Mouse (Mus musculus) kidney, adult 11 months (tissue): ENCODE results near the gene Mpeg1.

Source experiments
- DNase-seq: peaks from one replicate; pipeline ENCODE4 v3.0.0; 2022

Gene Mpeg1

DNA sequence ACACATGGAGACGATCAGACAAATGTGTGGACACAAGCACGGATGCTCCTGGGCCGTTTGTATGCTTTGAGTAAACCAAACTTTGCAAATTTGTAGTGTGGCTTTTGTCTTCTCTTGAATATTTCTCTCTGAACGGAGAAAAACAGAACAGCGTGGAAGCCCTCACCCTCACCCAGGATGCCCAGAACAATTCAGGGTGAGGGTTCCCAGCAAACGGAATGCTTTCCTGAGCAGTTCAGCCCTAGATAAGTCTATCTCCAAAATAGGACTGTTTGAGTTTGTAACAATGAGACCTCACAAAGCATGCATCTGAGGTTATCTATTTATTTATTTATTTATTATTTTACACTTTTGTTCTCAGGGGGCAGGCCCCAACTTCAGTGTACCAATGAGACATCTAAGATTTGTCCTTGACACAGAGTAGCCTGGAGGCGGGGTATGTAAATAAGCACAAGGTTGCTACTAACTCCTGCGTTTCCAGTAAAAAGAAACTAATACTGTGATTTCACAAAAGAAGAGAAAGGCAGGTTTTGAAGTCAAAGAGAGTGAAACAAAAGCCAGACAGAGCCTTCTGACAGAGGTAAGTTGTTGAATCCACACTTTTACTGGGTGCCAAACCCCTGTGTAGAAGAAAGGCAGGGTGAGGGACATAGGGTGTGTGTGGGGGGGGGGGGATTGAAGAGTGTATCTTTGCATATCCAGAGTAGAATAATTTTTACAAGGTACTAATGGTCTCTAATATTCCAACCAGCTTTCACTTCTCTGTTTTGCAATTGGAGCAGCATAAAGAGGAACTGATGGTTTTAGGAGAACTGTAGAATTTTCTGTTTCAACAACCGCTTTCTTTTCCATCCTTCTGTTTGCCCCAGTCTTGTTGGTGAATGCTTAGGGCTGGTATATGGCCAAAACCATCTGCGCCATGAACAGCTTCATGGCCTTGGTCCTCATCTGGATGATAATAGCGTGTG lies at the start of gene Mpeg1:
TSS of gene Mpeg1 (plus strand) at position 498 of the 968 bp plus-strand sequence.
- DNase-seq, result no peak

DNA sequence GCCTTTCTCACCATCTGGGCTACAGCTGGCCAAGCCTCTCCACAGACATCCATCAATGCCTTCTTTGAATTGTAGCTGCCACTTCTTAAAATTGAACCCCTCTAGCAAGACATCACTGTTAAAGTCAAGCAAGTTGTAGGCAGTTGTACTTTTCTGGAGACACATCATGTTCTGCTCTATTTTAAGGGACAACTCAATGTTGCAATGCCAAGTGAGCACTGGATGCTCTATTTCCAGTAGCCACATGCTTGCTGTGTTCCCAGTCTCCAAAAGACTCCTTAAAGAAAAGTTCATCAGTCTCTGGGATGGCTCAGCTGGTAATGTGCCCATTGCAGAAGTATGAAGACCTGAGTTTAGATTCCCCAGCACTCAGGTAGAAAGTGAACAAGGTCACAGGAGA lies 46.8 kb upstream of the Mpeg1 start:
- DNase-seq, result no peak

DNA sequence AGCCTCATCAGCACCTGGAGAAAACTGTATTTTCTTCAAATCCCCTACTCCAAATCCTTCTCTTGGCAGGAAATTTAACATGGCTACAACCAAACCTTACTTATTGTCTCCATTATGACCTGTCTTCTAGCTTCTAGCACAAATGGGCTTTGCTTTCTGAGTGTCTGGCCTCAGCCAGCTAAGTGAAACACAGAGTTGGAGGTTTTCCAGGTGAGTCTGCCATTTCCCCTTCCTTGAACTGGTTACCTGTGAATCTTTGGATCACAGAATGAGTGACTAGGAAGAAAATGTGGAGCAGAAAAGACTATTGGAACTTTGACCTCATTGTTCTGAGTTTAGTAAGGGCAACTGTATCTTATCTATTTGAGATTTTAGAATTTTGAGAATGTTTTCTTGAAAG lies 43.2 kb upstream of the Mpeg1 start, which contains the start of gene Olfr1441:
TSS of gene Olfr1441 (plus strand) at position 73 of the 400 bp plus-strand sequence.
- DNase-seq, result peak; percentile 9

DNA sequence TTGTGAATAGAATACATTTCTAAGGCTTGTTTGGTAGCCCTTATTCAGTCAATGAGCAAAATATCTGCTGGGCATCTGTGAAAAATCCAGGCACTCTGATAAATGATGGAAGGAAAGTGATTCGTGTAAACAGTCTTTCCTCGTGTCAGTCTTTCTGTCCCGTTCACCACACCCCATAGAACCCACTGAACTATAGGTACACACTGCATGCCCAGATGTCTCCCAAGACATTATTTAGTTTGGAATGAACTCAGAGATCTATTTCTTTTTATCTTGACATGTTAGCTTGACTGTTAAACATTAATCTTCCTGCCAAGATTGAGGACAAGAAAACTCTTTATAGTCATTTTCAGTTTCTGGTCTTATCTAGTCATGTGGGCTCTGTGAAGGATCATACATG lies 42.3 kb upstream of the Mpeg1 start:
- DNase-seq, result no peak

DNA sequence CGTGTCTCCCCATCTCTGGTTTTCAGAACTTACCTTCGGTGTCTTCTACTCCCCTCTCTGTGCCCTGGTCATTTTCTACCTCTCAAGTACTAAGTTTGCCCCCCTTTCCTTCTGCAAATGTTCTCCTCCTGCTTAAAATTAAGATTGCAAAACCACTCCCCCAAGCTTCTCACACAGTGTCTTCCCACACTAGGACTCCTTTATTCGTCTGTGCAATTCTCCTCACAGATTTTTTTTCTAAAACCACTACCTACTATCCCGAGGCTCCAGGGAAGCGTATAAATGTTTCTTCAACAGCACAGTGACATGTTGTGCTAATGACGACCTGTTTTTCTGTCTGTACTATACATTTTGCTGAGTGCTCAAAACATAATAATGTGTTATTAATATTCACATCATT lies 40.0 kb upstream of the Mpeg1 start:
- DNase-seq, result no peak

DNA sequence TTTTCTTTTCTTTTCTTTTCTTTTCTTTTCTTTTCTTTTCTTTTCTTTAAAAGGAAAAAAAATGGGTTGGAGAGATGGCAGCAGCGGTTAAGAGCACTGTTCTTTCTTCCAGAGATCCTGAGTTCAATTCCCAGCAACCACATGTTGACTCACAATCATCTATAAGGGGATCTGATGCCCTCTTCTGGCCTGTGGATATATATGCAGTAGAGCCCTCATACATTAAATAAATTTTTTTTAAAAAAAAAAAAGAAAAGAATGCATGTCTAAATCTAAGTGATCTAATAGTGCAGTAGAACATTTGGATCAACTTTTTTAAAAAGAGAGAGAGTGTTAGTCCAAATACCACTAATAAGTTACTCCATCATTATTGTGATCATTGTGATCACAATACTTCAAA lies 38.9 kb upstream of the Mpeg1 start:
- DNase-seq, result no peak

DNA sequence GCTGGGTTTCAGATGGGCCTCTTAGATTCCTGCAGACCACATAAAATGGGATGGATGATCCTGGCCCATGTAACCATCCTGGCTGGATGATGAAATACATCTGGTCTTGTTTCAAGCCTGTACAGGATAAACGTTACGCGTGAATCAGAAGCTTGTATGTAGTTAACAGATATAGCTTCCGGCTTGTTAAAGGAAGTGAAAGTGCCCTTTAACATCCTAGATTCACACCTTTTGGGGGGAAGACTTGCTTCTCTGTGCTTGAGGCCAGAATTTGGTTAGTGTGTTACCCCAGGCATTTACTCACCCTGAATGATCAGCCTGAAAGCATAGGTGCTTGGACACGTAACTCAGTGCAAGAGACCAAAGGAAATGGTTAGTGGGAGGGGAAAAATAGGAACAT lies 33.5 kb upstream of the Mpeg1 start:
- no peak for DNase-seq

DNA sequence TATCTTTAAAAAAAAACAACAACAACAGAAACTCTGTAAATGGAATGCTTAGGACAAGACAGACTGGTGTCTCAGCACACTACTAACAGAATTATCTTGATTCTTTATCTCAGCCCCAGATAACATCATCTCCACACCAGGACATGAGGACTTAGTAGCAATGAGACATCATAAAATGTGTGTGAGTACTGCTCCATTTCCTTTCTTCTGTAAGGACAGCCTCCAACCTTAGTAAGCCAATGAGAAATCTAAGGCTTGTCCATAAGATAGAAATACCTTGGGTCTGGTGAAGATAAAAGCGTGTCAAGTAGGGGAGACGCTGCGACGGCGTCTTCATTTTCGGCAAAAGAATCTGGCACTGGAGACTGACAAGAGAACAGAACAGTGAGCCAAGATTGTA lies 33.0 kb upstream of the Mpeg1 start, which contains the start of gene Pfpl:
TSS of gene Pfpl (plus strand) at position 301 of the 400 bp plus-strand sequence.
- no peak for DNase-seq

DNA sequence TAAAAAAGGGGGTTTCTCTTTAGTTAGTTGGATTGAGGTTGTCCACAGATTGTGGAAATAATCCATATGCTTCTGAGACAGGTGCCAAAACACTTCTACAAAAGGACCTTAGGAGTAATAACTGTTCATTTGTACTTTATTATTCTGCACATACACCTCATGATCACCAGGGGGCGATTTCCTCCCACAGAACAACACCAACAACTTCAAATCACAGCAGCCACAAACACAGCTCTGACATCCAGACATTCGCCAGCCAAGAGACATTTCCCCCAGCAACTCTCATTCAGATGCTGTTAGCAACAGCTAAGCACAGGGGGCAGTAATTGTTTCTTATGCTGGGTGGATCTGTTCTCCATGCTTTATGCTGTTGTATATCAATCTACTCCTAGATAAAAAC lies 27.5 kb upstream of the Mpeg1 start:
- peak; percentile 16 for DNase-seq

DNA sequence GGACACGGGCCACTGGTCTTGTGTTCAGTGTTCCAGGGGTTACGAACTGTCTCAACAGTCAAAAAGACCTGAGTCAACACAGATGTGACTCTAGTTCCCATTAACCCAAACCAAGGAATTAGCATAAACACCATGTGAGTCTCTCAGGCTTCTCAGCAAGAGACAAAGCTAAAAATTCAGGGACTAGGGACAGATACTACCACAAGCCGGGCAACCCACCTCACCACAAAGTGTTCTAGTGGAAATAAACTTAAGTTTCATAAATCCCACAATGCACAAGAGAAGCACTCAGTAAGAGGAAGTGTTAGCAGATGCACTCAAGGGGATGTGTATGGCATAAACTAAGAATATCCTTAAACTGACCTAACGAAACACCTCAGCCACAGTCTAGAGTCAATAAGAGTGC lies 25.6 kb upstream of the Mpeg1 start:
- no peak for DNase-seq

DNA sequence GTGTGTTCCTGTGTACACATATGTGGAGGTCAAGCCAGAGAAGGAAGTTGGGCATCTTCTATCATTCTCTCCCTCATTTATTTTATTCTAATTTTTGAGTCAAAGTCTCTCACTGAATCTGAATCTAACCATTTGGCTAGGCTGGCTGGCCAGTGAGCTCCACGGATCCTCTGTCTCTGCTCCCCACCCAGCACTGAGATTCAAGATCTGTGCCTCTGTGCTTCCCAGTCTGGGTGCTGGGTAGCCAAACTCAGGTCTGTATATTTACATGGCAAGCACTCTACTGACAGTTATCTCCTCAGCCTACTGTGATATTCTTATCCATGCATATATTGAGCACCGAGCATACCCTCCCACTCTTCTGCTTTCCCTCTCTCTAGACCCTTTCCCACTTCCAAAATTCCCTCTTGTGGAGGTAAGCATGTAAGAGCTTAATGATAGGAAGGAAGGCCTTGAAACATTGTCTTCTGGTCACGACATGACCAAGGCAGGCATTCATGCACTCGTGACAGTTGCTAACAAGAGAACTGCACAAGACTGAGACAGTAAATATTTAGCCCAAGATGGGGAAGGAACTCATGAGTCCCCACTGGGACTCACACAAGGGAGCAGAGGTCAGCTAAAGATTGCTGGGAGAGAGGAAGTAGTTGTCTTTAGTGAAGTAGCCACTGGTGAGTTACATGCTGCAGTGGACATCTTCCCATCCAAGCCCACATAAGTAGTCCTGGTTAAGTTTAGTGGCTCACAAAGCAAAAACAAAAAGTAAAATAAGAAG lies 24.6 kb upstream of the Mpeg1 start:
- no peak for DNase-seq

DNA sequence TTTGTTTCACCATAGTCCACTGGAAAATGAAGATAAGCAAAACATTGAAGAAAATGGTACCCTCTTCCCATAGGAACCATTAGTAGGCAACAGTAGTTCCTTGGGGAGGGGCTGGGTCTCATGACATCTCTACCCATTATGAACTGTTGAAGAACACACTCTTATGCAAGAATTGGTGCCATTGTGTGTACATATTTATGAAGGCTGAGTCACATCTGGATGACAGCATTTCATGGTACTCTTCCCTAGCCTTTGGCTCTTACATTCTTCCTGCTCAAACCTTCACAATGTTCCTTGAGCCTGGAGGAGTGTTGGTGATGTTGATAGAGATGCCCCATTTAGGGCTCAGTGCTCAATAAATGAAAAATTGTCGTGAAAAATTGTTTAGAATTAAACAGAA lies 21.0 kb upstream of the Mpeg1 start:
- no peak for DNase-seq

DNA sequence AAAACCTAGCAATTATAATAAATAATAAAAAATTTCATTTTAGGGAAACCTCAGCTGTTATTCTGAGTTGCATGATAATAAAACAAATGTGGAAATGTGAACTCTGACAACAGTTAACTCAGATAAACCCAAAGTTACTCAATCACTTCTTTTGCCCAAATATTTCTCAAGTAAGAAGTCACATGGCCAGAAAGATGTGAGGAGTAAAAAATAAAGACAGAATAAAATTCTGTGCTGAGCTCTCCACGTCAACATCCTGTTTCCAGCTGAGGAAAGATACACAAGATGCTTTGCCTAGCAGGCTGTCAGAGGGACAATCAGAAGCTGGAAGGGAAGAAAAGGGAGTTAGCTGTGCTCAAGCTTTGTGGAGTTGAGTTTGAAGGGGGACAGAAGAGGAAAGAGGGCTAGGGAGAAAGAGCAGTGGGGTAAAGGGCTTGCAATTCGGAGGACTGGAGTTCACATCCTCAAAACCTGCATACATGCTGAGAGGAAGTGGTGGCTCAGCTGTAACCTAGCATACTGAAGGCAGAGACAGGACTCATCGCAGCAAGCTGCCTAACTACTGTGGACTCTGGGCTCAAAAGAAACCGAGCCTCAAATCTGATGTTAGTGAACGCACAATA lies 20.4 kb upstream of the Mpeg1 start:
- no peak for DNase-seq

DNA sequence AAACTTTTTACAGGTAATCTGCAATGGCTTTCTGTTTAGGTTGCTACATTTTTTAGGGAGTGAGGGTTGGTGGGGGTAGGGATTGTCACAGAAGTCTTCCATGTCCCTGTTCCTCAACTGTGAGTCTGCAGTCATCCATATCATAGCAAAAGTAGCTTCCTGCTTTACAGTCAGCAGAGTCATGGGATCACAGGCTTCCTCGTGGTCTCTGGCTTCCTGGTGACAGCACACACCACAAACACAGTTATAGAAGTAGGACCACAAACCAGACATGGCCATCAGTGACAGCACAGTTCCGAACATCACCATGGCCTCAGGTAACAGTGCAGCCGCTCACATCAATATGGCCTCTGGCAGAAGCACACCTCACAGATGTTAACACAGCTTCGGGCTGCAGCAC lies 18.0 kb upstream of the Mpeg1 start:
- DNase-seq, result no peak

DNA sequence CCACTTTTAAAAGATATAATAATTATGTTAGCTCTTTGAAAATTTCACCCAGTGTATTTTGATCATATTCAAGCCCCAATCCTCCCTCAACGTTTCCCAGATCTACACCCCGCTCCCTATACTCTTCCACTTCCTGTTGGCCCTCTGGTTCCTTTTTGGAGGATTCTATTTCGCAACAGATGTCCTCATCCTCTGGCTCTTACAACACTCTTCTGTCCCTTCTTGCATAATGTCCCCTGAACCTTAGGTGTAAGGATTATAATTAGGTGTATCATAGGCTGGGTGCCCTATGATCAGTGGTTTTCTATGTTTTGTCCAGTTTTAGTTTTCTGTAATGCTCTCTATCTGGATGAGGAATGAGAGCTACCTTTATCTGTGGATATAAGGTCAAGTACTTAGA lies 15.6 kb upstream of the Mpeg1 start:
- DNase-seq, result no peak

DNA sequence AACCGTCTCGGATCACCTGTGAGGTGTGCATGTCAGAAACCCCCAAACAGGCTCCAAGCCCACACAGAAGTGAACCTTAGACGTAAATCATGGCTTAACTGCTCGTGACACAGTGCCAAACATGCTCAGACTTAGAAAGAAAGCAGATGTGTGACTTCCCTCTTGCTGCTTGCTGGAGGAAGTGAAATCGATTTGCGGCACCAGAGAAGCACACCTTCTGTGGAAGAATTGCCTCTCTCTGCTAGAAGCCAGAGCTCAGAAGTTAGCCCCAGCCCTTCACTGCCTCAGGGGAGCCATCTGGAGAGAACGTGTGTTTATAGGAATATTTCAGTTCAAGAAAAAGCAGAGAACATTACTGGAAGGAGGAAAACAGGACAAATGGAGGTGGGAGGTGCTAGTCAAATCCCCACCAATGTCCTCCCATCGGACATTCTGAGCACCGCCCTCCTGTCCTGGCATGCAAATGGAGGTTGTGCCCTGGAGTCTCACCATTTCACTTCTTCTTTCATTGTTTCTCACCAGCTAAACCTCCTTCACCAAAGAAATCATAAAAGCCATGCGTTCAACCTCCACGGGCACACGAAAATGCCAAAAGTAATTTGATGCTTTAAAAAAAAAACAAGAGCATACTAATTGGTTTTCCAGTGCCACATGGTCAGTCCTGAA lies 3.0 kb upstream of the Mpeg1 start:
- DNase-seq, result no peak

DNA sequence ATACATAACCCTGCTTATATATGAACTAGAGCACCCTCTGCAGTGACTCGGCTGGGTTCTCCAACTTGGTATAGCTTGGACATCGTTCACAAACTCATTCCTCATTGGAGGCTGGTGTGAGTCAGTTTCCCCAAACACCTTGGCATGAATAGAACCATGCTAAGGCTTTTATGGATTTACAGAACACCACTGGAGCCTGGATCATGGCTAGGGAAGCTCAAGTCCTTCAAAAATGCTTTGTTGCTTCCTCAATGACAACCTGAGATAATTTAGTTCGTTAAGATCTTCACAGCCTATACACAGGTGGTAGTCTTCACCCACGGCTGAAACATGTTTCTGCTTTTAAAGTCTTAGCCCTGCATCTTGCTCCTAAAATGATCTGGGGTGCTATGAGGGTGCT lies 1.1 kb upstream of the Mpeg1 start:
- DNase-seq, result no peak

DNA sequence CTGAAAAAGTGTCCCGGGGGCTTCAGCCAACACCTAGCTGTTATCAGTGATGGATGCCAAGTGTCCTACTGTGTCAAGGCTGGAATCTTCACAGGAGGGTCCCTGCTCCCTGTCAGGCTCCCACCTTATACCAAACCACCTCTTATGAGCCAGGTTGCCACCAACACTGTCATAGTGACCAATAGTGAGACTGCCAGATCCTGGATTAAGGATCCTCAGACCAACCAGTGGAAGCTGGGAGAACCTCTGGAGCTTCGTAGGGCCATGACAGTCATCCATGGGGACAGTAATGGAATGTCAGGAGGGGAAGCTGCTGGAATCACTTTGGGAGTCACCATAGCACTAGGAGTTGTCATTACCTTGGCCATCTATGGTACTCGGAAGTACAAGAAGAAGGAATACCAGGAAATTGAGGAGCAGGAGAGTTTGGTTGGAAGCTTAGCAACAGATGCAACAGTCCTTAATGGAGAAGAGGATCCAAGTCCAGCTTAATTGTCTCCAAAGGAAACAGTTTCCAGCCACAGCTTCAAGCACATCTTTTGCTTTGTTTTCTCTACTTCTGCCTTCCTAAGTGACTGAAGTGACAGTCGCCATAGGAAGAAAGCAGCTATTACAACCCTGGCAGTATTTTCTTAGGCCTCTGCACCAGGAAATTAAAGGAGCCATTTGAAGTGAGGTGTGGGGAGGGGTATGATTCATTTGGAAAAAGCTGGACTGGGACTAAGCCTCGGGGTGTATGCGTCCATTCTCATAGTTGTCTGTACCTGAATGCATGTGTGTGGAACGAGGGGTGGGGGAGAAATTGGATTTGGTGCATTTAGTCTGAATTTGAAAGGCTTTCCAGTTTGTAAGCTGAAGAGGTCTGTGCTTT lies 2.5 kb downstream of the Mpeg1 start:
- DNase-seq, result no peak

DNA sequence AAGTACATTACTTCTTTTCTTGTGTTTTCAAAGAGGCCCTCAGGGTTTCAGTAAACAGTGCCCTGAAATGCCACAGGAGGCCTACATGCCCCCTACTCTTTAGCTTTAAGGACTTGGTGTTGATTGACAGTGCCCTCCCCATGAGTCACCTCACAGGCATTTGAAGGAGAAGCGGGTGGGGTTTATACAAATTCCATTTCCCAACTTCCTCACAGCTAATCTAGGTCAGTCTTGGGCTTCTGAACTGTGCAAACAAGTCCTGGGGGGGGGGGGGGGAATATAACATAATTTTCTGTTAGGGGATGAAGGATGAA lies 3.1 kb downstream of the Mpeg1 start:
- DNase-seq, result no peak

DNA sequence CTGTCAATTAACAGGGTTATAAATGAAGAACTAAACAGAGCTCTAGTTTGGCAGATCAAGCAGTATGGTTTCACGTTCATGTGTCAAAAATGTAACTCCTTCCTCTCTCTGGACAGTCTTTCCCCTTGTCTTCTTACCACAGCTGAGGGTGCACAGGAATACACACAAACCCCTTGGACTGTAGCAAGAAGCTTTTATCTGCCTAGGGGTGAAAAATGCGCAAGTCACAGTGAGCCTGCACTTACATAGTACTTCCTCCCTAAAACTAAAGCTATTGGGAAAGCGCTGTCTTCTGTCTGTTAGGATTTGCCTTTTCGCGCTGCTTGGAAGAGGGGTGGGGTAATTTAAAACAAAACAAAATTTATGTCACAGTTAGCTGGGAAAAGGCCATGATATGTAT lies 3.5 kb downstream of the Mpeg1 start:
- no peak for DNase-seq

DNA sequence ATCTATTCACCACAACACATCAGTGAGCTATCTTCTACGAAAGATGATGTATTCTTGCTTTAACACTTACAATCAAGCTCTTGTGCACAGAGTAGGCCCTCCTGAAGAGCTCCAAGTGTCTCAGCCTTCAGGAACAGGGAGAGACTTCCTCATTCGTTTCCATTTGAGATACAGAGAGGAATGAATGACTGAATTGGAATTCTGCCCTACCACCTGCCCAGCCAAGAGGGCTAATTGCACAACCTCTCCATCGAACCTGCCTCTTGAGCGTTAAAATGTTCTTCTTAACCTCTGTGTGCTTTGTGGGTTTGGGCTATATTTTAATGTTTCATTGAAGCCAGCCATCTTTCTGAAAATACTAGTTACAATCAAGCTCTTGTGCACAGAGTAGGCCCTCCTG lies 4.1 kb downstream of the Mpeg1 start:
- DNase-seq, result no peak

DNA sequence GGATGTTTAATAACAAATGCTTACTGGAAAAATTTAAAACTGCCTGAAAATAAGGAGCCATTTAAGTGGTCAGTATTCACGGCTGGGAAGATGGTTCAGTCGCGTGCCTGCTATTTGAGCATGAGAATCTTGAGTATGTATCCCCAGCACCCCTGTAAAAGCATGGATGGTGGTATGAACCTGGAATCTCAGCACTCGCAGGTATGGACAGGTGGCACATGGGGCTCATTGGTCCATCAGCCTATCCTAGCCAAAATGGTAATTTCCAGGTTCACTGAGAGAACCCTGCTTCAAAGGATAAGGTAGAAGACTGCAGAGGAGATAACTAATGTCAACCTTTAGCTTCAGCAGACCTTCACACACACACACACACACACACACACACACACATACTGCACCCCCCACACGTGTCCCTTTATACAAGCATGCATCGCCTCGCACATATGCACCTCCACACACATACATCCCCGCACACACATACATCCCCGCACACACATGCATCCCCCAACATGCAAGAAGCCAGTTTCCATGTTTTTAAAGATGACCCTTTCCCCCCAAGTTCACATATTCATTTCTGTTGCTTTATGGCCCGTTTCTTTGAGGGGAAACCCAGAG lies 5.1 kb downstream of the Mpeg1 start:
- DNase-seq, result no peak
